Mouse (Mus musculus): ENCODE measurements around the gene CN725425.

DNA sequence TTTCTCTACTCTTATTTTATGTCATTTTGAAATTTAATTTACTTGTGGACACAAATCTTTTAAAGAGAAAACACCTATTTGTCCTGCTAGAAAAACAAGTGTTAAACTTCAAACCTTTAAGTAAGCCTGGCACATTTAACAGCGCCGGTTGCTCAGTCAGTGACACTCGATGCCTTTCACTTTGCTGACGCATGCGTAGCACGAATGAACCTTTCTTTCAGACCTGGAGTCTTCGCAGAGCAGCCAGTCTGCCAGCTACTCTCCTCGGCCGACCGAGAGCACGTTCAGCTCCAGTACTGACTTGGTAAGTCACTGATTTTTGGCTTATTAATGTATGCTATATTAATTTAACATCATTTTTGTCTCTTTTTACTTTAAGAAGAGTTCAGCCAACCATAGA is 57.8 kb downstream of the CN725425 start:
- TF ChIP-seq CTCF (IDR thresholded peaks at IDR 0.05) (no peak), EP300 (IDR thresholded peaks at IDR 0.05) (no peak)
